9 mouse cellular contexts compared by ENCODE assay signal in genomic region chr1:155086416-155086815, GRCm38 (mm10). TPM values are rescaled to one million over a fixed set of nuclear protein-coding genes. Genes with fewer than 3 reads are reported as not detected.
A peak's percentile ranks its signal among the peaks of the same experiment; 100 is the strongest.
DNase-seq lines count a peak whose midpoint lies in the region; ATAC-seq and TF ChIP-seq lines count a peak whose summit lies in the region.
"Had no signal": no experiment of that assay in that cellular context is flagged by ENCODE, and none has a peak within 500 bp of the region (broad histone marks: within the 10 kb centered on the region; RNA-seq: fewer than 3 reads in every experiment).

No protein-coding gene starts in this region.

- H3K27ac ChIP-seq in heart, postnatal 0 days (ENCODE audit: low read depth) = peak overlapping the region; percentile 58
- H3K27ac ChIP-seq in embryonic facial prominence, embryonic 12.5 days = 0 out of 2 replicates have a peak overlapping the region, but pooled peaks have one; percentile 18
- peak overlapping the region; percentile 55 for H3K27ac ChIP-seq in intestine, postnatal 0 days (ENCODE audit: low read depth, low read length)
- H3K27ac ChIP-seq in neural tube, embryonic 13.5 days (replicated peaks) = peak overlapping the region; percentile 77
- H3K27ac ChIP-seq: liver, embryonic 12.5 days had no signal

- no peak overlapping the region for H3K4me3 ChIP-seq in heart, postnatal 0 days (ENCODE audit: low read depth, low read length)
- H3K4me3 ChIP-seq in embryonic facial prominence, embryonic 12.5 days = no peak overlapping the region
- no peak overlapping the region for H3K4me3 ChIP-seq in intestine, postnatal 0 days (ENCODE audit: low read depth, low read length)
- H3K4me3 ChIP-seq in neural tube, embryonic 13.5 days = no peak overlapping the region
- H3K4me3 ChIP-seq: liver, embryonic 12.5 days had no signal

- no peaks in the 10 kb centered on the region for H3K27me3 ChIP-seq in heart, postnatal 0 days (ENCODE audit: control insufficient read depth, insufficient read depth, low read length)
- no peaks in the 10 kb centered on the region for H3K27me3 ChIP-seq in embryonic facial prominence, embryonic 12.5 days
- no peaks in the 10 kb centered on the region for H3K27me3 ChIP-seq in intestine, postnatal 0 days (replicated peaks; ENCODE audit: control insufficient read depth, insufficient read depth, low read length)
- no peaks in the 10 kb centered on the region for H3K27me3 ChIP-seq in neural tube, embryonic 13.5 days

- no peak for ATAC-seq in heart, postnatal 0 days (ENCODE audit: insufficient read depth, low read depth)
- no peak for ATAC-seq in embryonic facial prominence, embryonic 12.5 days (ENCODE audit: insufficient number of reproducible peaks, insufficient read depth, low FRiP score, low TSS enrichment)
- no peak for ATAC-seq in intestine, postnatal 0 days
- ATAC-seq in neural tube, embryonic 13.5 days (ENCODE audit: low read depth) = no peak
- ATAC-seq: liver, embryonic 12.5 days had no signal

- peaks cover 51% of the 10 kb centered on the region for H3K4me1 ChIP-seq in heart, postnatal 0 days (ENCODE audit: control insufficient read depth, insufficient read depth)
- peaks cover 58% of the 10 kb centered on the region for H3K4me1 ChIP-seq in embryonic facial prominence, embryonic 12.5 days
- H3K4me1 ChIP-seq in intestine, postnatal 0 days (replicated peaks; ENCODE audit: control insufficient read depth, insufficient read depth, low read length) = peaks cover 29% of the 10 kb centered on the region
- peaks cover 59% of the 10 kb centered on the region for H3K4me1 ChIP-seq in neural tube, embryonic 13.5 days (replicated peaks)

- no peak overlapping the region for H3K4me2 ChIP-seq in heart, postnatal 0 days (ENCODE audit: low read depth, low read length)
- no peak overlapping the region for H3K4me2 ChIP-seq in embryonic facial prominence, embryonic 12.5 days (replicated peaks)
- no peak overlapping the region for H3K4me2 ChIP-seq in intestine, postnatal 0 days (replicated peaks; ENCODE audit: low read depth)
- H3K4me2 ChIP-seq in neural tube, embryonic 13.5 days = no peak overlapping the region
- H3K4me2 ChIP-seq: liver, embryonic 12.5 days had no signal

- DNase-seq in heart, postnatal 0 days (ENCODE audit: low spot score) = no peak
- DNase-seq in heart, adult 11 months = no peak
- no peak for DNase-seq in urinary bladder, postnatal 14 days (ENCODE audit: low spot score)
- DNase-seq in layer of hippocampus, adult 11-12 months (ENCODE audit: low spot score) = no peak
- no peak for DNase-seq in spleen, adult 18-20 months

- H3K9me3 ChIP-seq in heart, postnatal 0 days (replicated peaks; ENCODE audit: control insufficient read depth, low read length) = no peaks in the 10 kb centered on the region
- no peaks in the 10 kb centered on the region for H3K9me3 ChIP-seq in embryonic facial prominence, embryonic 12.5 days
- no peaks in the 10 kb centered on the region for H3K9me3 ChIP-seq in intestine, postnatal 0 days (ENCODE audit: control insufficient read depth)
- no peaks in the 10 kb centered on the region for H3K9me3 ChIP-seq in neural tube, embryonic 13.5 days
- H3K9me3 ChIP-seq: liver, embryonic 12.5 days had no signal

- 34% methylated on average over 7 of the region's 7 CpGs for WGBS in heart, postnatal 0 days
- 7% methylated on average over 7 of the region's 7 CpGs for WGBS in embryonic facial prominence, embryonic 12.5 days
- 26% methylated on average over 7 of the region's 7 CpGs for WGBS in intestine, postnatal 0 days
- WGBS in neural tube, embryonic 13.5 days = 11% methylated on average over 7 of the region's 7 CpGs

- H3K9ac ChIP-seq in heart, postnatal 0 days (replicated peaks; ENCODE audit: low read depth, low read length) = no peak overlapping the region
- H3K9ac ChIP-seq in embryonic facial prominence, embryonic 12.5 days = no peak overlapping the region
- no peak overlapping the region for H3K9ac ChIP-seq in intestine, postnatal 0 days (ENCODE audit: low read depth, low read length)
- H3K9ac ChIP-seq in neural tube, embryonic 13.5 days = no peak overlapping the region
- H3K9ac ChIP-seq: liver, embryonic 12.5 days had no signal

- no peaks in the 10 kb centered on the region for H3K36me3 ChIP-seq in heart, postnatal 0 days (replicated peaks; ENCODE audit: control insufficient read depth, insufficient read depth, low read length)
- H3K36me3 ChIP-seq in embryonic facial prominence, embryonic 12.5 days = no peaks in the 10 kb centered on the region
- H3K36me3 ChIP-seq in intestine, postnatal 0 days (ENCODE audit: control insufficient read depth, insufficient read depth) = no peaks in the 10 kb centered on the region
- H3K36me3 ChIP-seq in neural tube, embryonic 13.5 days = no peaks in the 10 kb centered on the region
- H3K36me3 ChIP-seq: liver, embryonic 12.5 days had no signal

- TF ChIP-seq CTCF in heart, postnatal 0 days (IDR thresholded peaks at IDR 0.05; ENCODE audit: low read depth) = no peak
- no peak for TF ChIP-seq CTCF in intestine, postnatal 0 days (IDR thresholded peaks at IDR 0.05; ENCODE audit: low read depth)

- TF ChIP-seq EP300 in heart, postnatal 0 days (IDR thresholded peaks at IDR 0.05; ENCODE audit: low read depth) = no peak

RNA-seq across cellular contexts. Expression of gene Ier5, which starts 13.0 kb away (rescaled TPM):
- total RNA-seq in heart, postnatal 0 days (2014; rRNA removed; ENCODE audit: low replicate concordance) = 50.4 and 56.2 TPM in 2 replicates
- 3.1 and 3.9 TPM in 2 replicates for polyA plus RNA-seq in heart, postnatal 0 days (2015; fragmentation: Nextera tagmentation; extraction: Ambion mirVana)
- 17.3 and 19.9 TPM in 2 replicates for polyA plus RNA-seq in embryonic facial prominence, embryonic 12.5 days (2016; fragmentation: Nextera tagmentation; extraction: Ambion mirVana)
- polyA plus RNA-seq in intestine, postnatal 0 days (2015; fragmentation: Nextera tagmentation; extraction: Ambion mirVana) = 6.1 and 6.8 TPM in 2 replicates
- 7.5 and 7.9 TPM in 2 replicates for polyA plus RNA-seq in neural tube, embryonic 13.5 days (2015; fragmentation: Nextera tagmentation; extraction: Ambion mirVana)

Comparison
In these comparisons a context has a peak if more than half of its experiments do, and no peak if none do; other contexts are left out.
1. H3K27ac ChIP-seq: peak in every context shown above with its lines; median percentile 77 in neural tube, embryonic 13.5 days; 58 in heart, postnatal 0 days; 55 in intestine, postnatal 0 days; 18 in embryonic facial prominence, embryonic 12.5 days.